Mouse (Mus musculus) kidney, adult 11 months (tissue): Measurements from ENCODE around the gene Neurl1b.

Source experiments
- DNase-seq: peaks from one replicate; pipeline ENCODE4 v3.0.0; 2022

Gene Neurl1b

DNA sequence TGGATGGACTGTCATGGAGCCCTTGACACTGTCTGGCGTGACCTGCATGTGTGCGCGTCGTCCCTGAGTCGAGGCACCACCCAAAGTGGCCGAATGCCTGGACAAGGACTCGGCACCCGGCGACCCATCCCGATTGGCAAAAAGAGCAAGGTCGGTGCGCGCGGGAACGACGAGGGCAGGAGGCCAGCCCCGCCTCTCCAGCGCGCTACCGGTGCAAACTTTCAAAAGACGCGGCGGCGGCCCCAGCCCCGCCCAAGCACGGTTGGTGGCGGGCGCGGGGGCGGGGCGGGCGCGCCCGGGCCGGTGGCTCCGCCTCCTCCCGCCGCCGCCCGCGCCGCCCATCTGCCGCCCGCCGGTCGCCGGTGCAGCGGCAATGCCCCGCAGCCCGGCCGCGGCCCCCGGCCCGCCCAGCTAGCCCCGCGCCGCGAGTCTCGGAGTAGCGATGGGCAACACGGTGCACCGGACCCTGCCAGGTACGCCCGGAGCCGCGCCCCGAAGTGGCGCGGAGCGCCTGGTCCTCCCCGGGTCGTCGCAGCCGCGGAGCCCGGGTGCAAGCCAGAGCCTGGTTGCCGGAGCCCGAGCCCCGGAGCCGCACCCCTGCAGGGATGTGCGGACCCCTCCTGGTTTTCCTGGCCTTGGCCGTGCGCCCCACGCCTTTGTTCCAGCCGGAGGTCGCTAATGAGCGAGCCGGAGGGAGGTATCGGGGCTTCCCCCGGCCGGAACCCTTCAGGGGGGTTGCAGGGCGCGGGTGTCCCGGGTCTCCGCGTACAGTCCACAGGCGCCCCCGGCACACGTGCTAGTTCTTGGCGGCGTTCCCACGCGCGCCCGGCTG lies at the start of gene Neurl1b:
Neurl1b (plus strand) TSS at position 307 of the 832 bp plus-strand sequence.
- peak; percentile 58 for DNase-seq

DNA sequence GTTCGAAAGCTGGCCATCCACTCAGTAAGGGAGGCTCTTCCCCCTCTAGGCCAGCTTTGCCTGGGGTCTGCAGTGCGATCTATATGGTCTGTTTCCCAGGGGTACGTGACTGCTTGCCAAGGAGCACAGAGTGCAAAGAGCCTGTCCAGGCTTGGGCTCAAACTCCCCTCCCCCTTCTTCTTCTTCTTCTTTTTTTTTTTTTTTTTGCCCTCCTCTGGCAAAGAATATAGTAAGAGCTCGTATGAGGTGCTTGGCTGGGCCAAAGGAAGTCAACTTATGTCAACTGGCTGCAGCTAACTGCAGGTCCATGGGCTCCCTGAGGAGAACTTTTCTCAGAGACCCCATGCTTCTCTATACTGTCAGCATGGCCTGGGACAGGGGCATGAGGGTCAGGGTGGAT lies 47.8 kb upstream of the Neurl1b start:
- no peak for DNase-seq

DNA sequence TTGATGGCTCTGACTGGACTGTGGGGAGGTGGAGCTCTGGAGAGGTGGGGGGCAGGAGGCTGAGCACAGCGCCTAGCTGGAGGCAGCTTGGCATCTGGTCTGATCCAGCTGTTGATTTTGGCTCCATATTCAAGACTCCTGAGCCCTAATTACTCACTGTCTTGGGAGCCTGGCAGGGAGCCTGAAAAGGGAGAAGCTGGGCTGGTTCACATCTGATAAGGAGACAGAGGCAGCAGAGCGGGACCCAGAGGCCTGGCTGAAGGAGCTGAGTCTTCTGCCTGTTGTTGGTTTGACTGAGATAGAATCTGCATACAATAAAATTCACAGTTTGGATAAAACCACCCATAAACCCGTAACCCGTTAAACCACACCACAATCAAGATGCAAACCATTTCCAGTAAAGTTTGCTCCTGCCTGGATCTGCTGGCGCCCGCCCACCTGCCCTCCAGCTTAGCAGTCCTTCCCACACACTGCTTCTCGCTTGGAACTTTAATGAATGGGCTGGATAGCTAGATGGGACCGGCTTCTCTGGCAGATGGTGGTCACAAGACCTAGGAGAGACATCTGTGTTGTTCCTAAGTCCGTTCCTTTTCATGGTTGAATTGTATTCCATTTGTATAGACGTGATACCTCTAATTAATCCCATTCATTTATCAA lies 46.2 kb upstream of the Neurl1b start:
- DNase-seq, result peak; percentile 83

DNA sequence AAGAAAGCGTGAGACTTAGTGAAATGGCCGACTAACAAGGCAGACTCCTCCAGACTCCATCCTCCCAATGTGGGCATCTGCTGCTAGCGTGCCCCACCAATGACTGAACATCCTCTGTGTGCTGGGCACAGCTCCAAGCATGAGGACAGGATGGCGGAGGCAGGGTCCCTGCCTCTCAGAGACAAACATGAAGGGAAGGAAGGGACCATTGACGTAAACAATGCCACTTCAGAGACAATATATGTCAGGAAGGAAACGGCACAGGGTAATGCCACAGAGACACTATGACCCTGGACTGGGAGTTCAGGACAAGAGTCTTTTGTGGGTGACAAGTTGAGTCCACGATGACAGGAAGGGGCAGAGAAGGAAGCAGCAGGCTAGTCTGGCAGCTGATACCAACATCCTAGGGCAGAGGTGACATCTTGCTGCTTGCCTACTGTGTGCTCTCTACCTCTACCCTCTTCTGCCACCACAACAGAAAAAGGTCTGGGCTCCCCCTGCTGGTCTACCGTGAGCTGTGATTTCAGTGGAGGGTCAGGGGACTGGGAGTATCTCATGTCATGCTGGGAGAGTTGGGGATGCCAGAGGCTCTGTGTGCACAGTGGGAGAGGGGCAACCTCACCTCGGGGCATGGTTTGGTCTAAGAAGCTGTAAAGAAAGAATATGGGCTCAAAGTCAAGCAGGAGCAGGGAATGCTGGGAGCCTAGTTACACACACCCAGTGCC lies 43.9 kb upstream of the Neurl1b start:
- DNase-seq, result peak; percentile 46

DNA sequence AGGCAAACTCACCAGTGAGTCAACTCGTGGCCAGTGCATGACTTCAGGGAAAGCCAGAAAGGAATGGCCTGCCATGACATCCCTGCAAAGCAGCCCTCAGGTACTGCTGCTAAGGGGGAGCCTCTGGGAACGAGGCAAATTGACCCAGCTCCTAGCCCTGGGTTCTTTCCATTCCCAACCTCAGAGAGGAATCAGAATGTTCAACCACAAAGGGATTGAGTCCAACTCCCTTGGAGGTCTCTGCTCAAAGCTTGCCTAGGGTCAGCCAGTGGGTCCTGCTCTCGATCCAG lies 43.4 kb upstream of the Neurl1b start:
- no peak for DNase-seq

DNA sequence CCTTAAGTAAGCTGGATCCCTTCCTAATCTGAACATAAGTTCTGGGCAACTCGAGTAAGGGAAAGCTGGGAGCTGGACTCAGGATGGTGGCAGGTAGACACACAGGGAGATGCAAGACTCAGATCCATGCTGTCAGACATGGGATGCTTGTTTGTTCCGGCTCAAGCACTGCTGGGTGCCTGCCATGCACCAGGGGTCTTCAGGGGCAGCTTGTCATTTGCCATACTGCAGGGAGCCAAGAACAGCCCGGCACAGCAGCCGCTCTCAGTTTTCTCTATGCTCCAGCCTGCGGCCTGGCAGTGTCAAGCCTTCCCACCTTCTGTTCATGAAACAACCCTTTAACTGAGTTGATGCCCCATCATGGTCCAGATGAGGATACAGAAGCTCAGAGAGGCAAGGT lies 41.4 kb upstream of the Neurl1b start:
- DNase-seq, result no peak

DNA sequence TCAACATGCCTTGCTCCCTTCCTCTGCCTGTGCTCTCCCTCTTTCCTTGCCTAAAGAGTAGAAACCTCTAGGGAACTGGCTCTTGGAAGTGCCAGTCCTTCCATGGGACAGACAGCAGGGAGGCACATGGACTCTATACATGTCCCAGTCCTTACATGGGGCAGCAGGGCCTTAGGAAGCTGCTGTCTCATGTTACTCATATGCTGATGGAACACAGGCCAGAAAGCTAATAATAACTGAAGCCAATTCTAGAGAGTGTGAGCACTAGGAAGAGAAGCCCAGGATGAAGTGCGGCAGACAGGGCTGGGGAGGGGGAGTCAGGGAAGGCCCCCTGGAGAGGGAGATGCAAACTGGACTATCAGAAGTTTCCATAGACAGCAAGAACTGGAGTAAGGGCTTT lies 38.2 kb upstream of the Neurl1b start:
- DNase-seq, result no peak

DNA sequence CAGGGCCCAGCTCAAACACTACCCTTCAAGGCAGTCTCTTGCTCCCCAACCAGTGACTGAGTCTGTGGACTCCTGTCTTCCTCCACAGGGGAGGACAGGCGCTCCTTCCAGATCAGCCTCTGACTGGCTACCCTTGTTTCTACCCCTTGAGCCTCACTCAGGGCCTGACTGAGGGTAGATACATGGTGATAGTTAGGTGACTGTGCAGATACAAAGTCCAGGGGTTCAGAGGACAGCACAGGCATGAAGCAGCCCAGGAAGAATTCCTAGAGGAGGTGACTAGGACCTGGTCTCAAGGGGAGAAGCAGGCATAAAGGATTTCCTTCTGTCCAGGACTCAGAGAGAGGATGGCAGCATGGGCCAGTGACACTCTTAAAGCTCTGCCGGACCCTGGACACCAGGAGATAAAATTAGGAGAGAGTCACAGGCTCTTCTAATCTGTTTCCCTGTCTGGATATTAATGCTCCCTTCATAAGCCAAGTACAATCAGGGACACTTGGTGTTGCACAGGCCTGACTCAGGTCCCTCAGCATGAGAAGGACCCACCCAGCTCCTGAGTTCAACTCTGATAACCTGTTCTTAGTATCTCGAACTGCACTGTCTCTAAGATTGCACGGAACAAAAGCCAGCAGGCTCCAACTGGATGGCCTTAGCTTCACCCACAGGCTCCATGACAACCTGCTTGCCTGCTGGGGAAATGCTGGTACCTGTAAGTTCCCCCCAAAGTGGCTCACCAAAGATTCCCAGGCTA lies 37.5 kb upstream of the Neurl1b start:
- DNase-seq, result no peak

DNA sequence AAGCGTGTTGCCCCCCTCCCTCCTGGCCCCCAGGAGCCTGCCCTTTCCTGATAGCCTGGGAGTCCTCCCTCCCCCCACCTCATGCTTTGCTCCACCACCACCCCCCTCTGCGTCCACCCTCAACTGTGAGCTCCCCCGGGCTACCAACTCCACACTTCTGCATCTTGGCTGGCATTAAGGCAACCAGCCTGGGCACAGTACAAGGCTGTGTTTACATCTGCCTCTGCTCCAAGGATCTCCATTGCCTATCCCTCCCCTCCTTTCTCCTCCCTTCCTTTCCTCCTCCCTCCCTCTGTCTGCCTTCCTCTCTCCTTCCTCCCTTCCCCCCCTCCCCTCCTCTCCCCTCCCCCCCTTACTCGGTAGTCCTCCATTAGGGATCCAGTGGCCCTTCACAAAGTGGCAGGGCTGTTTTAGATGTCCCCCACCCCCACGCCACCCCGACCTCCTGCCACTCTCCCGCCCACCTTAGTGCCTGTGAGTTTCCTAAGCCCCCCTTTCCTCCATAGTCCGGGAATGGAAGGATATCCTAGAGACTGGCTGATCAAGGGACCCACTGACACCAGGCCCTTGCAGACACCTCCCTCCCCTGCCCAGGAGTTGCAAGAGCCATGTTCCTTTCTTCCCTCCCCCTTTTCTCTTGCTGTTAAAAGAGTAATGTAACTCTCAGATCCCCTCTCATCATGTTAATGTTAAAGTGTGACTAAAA lies 34.2 kb upstream of the Neurl1b start:
- no peak for DNase-seq

DNA sequence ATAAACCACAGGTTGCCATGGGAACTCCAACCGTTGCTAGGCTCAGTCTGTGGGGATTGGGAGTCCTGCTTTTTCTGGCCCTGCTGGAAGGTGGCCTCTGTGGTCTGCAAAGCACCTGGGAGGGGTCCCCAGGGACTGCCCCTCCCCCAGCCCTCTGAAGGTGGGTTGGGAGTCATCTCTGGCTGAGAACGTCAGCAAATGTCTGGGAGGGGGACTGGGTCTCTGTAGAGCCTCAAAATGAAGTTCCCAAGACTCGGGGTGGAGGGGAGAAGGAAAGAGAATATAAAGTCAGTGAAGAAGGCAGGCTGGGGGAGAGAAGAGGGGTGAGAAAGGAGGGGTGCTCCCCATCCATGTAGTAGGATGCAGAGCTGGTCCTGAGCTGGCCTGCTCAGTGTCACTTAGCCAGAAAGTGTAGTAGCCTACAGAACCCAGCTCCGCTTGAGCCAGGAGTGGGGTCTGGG lies 33.6 kb upstream of the Neurl1b start:
- DNase-seq, result peak; percentile 33

DNA sequence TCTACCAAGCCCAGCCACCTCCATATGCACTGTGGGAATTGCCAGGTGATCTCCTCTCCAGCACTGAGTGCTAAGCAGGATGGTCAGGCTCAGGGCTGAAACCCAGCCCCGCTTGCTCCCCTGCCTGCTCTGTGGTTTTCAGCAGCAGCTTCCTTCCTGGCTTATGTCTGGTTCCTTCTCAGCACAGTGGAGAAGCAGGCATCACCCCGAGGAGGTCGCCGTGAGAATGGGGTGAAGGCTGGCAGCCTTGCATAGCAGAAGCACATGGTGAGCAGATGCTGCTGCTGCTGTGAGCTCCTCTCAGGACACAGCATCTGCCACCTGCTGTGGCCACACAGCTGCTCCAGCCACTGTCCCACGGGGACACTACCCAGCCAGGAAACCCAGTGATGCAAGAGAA lies 33.0 kb upstream of the Neurl1b start:
- DNase-seq, result no peak

DNA sequence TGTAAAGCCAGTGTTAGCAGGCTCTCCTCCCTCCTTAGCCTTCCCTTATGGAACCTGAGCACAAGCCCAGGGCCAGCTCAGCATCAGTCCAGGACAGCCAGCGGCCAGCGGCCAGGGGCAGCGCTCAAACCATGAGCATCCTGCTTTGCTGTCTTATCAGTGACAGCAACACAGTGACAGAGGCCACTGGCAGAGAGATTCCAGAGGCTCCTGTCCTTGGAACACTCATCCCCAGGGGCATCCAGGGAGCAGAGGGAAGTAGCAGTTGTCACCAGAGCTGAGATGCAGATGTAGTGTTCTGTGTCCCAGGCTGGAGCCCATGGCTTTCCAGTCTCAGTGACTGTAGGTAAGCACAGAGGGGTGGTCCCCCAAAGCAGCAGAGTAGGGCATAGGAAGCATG lies 32.5 kb upstream of the Neurl1b start:
- no peak for DNase-seq

DNA sequence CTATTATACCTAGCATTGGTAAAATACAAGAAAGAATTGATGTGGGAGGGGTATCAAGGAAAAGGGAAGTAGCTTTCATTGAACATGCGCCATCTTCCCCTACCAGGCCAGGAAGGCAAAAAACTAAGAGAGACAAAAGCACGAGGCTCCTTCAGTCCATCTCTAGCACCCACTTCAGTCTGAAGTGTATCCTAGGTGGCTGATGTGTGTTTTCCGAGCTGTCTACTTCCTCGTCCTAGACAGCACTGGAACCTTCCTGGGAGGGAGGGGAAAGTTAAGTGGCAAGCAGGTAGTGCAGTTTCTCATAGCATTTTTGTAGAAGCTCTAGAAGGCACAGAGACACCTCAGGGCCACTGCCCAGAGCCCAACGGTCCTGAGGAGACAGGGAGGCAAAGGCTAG lies 31.9 kb upstream of the Neurl1b start:
- DNase-seq, result no peak

DNA sequence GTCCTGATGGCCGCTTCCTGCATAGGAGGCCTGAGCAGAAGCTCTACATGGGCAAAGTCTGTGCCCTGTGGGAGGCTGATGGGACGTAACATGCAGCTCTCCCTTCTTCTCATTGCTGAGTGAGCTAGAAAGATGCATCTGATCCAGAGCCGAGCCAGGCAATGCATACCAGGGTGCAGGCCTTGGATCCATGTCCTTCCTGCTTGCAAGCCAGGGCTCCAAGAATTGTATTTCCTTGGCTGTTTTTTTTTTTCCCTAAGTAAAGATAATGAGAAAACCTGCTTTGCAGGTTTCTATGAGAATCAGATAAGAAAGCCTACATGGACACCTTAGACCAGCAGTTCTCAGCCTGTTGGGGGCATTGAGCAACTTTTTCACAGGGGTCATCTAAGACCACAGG lies 30.5 kb upstream of the Neurl1b start:
- DNase-seq, result no peak

DNA sequence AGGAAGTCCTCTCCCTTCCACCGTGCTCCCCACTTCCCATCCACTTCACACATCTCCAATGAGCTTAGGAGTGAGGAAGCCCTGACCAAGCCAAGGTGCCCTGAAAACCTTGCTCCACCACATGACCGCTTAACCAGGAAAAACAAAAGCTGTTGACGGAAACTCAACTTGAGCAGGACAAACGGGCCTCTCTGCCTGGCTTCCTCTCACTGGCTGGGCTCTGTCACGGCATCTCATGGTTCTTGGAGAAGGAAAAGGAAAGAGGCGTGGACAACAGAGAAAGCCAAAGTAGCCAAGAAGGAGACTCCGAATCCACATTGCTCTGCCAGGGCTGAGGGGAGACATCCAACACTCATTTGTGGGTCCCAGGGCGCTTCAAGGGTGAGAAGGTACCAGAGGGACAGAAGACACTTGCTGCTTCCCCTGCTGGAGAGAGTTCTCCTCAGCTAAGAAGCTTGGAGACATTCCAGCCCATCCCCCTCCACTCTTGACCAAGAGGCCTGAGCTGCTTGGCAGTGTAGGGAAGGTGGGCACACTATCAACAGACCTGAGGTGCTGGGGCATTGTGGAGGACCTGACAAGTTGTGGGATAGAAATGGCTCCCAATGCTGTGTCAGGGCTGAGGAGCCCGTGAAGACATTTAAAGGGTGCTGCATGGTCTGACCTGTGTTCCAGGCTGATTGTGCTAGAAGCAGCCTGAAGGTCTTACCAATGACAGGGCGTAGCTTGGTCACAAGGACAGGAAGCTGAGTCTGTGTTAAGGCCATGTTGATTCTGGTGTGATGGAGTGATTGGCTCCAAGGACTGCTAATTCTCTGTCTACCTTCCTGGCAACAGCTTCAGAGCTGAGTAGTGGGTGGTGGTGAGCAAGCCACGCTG lies 29.1 kb upstream of the Neurl1b start:
- DNase-seq, result peak; percentile 73

DNA sequence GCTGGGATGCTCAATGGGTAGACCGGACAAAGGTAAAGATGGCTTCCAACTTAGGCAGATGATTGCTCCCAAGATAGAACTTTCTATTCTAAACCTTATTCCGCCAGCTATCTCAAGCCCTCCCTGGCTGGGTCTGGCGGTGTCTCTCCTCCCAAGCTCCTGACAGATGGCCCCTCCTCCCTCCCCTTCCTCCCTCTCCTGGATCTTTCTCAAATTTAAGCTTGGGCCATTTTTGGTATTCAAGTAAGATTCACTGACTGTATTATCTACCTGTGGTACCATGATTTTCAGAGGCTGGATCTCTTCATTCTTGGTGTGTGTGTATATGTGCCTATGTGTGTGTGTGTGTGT lies 28.5 kb upstream of the Neurl1b start:
- no peak for DNase-seq

DNA sequence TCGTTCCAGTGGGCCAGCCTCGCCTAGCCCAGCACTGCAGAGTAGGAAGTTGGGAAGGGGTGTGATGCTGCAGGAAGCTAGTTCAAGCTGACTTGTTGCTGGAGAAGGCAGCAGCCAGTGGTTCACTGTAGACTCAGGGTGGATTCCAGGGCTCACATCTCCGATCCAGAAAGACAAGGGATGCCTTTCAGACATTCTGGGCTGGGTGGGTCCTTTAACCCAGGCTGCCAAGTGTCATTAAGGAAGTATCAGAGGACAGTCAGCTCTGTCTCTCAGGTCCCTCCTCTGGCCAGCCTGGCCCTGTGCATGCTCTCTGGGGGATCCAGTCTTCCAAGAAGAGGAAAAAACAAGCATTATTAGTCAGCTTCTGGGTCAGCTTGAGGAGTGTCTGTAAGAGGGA lies 26.5 kb upstream of the Neurl1b start:
- DNase-seq, result peak; percentile 28

DNA sequence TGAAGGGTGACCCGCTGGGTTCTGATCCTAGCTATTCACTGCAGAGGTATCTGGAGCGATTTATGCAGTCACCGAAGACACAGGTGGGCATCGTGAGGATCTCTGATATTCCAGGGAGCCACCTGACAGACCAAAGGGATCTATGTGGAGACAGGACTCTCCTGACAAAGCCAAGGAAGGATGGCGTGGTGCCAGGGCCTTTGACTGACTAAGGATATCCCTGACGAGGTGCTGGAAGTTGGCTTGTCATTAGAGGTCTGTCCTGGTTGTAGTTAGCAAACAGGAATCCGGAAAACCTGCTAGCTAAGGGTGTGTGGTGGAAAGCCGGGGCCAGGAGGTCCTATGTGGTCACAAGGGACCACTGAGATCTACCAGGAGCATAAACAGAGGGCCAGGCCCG lies 25.4 kb upstream of the Neurl1b start:
- peak; percentile 60 for DNase-seq

DNA sequence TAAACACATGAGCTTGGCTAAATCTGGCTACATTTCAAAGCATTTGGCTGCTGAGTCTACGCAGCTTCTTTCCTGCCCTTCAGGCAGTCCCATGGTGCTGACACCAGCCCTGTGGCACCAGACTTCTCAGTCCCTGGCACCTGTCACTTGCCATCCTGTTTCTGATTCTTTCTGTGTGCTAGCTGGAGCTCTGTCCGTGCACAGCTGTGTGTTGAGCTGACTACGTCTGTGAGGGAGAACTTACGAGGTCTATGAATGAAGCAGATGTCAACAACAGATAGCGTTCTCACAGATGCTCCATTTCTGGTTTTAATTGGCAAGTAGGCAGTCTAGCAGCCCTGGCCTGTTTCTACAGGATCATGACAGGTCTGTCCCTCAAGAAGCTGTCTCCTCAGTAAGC lies 24.0 kb upstream of the Neurl1b start:
- no peak for DNase-seq

DNA sequence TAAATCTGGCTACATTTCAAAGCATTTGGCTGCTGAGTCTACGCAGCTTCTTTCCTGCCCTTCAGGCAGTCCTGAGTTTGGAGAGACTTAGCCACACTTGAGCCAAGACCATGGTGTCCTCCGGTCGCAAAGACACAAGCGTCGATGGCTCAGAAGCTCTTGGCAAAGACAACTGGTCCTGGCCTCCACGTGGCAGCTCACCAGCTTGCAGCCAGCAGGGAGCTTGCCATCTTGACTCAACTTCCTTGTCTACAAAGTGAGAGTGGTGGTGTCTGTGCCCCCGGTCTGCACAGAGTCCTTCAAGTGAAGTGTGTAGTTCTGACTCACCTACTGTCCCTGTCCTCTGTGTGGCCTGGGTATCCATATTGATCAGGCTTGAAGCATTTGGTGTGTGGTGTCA lies 22.3 kb upstream of the Neurl1b start:
- no peak for DNase-seq

DNA sequence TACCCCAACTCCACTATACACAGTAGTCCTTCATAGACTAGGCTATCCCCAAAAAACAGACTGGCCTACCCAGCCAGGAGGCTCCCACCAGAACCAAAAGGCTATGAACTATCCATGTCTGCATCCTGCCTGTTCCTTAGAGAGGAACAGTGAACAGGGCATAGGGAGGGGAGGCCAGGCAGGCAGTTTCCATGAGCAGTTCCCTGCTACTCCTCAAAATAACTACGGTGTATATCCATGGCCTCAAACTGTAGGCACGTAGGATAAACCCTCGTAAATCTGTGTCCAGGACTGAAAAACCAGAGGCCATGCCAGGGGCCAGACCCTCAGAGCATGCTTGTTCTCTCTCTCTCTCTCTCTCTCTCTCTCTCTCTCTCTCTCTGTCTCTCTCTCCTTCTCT lies 17.9 kb upstream of the Neurl1b start:
- no peak for DNase-seq

DNA sequence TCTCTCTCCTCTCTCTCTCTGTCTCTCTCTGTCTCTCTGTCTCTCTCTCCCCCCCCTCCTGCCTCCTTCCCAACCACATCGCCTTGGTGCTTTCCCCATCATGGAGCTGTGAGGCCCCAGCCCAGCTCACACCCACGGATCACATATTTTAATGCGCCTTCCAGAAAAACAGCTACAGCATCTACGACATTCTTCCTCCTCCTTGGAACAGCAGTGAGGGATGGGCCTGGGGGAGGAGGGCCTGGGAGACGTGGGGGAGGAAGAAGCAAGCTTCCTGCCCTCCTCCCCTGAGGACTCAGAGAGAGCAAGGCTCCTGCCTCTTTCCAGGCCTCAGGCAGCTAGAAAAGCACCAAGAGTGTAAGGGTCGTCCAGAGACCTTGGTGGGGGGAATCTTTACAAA lies 17.3 kb upstream of the Neurl1b start:
- no peak for DNase-seq
